Mouse (Mus musculus) midbrain, embryonic 14.5 days (tissue): Measurements from ENCODE around the gene Nr2f6. TPM values are rescaled to one million over a fixed set of nuclear protein-coding genes. Genes with fewer than 3 reads are reported as not detected.
A peak's percentile ranks its signal among the peaks of the same experiment; 100 is the strongest.

Source experiments
- ATAC-seq: fragments of 200-750 bp; cut with Nextera tagmentation; 2 replicates; pipeline ENCODE4 v1.8.0; 2017; ENCODE audit warnings: moderate number of reproducible peaks, moderate library complexity; ENCODE audit not compliant: low FRiP score, low TSS enrichment
- DNase-seq: peaks from one replicate; pipeline ENCODE4 v3.0.0-alpha.2; 2015
- H3K27ac ChIP-seq: fragments of 300-500 bp; sonication (generic); replicated peaks from 2 replicates; pipeline ENCODE4 v1.5.1; 2014; ENCODE audit warnings: mild to moderate bottlenecking, low read depth, low read length, moderate library complexity
- H3K27me3 ChIP-seq: fragments of 300-500 bp; sonication (generic); 2 replicates; pipeline ENCODE4 v1.6.1; 2014; ENCODE audit warnings: low read length, control low read depth, mixed read lengths; ENCODE audit not compliant: control insufficient read depth, insufficient read depth
- H3K36me3 ChIP-seq: fragments of 300-500 bp; sonication (generic); 2 replicates; pipeline ENCODE4 v1.6.1; 2014; ENCODE audit warnings: low read length, control low read depth; ENCODE audit not compliant: control insufficient read depth, insufficient read depth
- H3K4me1 ChIP-seq: fragments of 300-500 bp; sonication (generic); 2 replicates; pipeline ENCODE4 v1.6.1; 2014; ENCODE audit warnings: mild to moderate bottlenecking, antibody characterized with exemption, low read length, control low read depth; ENCODE audit not compliant: control insufficient read depth, insufficient read depth
- H3K4me2 ChIP-seq: fragments of 300-500 bp; sonication (generic); 2 replicates; pipeline ENCODE4 v1.6.1; 2014; ENCODE audit warnings: mild to moderate bottlenecking, low read length, moderate library complexity
- H3K4me3 ChIP-seq: fragments of 300-500 bp; sonication (generic); replicated peaks from 2 replicates; pipeline ENCODE4 v1.5.1; 2014; ENCODE audit warnings: low read depth, low read length
- H3K9ac ChIP-seq: fragments of 300-500 bp; sonication (generic); replicated peaks from 2 replicates; pipeline ENCODE4 v1.6.1; 2014; ENCODE audit warnings: mild to moderate bottlenecking, low read length, moderate library complexity
- H3K9me3 ChIP-seq: fragments of 300-500 bp; sonication (generic); 2 replicates; pipeline ENCODE4 v1.6.1; 2016; ENCODE audit warnings: low read length, control low read depth, mixed read lengths; ENCODE audit not compliant: control insufficient read depth
- WGBS: fragments of 180-500 bp; shearing (Covaris S2); extraction: QIAGEN DNeasy Blood & Tissue Kit; methylation state at CpG from one replicate; pipeline ENCODE4 v1.1.7; 2014; 5-methylcytosine and 5-hydroxymethylcytosine counted together
- polyA plus RNA-seq: library from polyadenylated mRNA; unstranded; fragments of >200 nt; fragmentation: Nextera tagmentation; extraction: Ambion mirVana; gene quantifications from 2 replicates; pipeline ENCODE4 v1.2.1, GENCODE M21; 2014

The Nr2f6 gene
- polyA plus RNA-seq, 1 experiment from 2014 or later: 29.4 TPM

DNA sequence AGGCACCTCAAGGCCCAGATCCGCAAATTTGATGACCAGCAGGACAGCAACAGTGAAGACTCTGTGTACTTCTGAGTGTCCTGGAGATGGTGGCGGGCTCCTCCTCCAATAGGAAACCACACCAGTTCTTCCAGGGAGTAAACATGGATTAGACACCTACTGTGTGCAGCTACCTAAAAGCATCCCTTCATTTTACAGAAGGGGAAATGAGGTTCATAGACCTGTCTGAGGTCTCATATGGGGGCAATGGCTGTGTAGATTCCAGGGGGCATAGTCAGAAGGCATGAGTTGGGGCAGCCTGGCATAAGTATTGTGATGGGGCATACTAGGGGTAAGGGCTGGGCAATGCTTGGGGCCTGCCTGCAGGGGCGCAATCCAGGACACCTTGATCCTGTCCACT is 8.8 kb downstream of the Nr2f6 start:
- no peaks in the 10 kb centered on the region for H3K9me3 ChIP-seq
- 93% methylated on average over 3 of the region's 3 CpGs for WGBS
- H3K27ac ChIP-seq: no peak overlapping the region
- no peak overlapping the region for H3K4me2 ChIP-seq
- H3K4me1 ChIP-seq: peaks cover 21% of the 10 kb centered on the region
- ATAC-seq: no peak
- H3K4me3 ChIP-seq: no peak overlapping the region
- H3K9ac ChIP-seq: no peak overlapping the region
- peaks cover 19% of the 10 kb centered on the region; the same call in 1 of the 2 replicates for H3K36me3 ChIP-seq
- DNase-seq: no peak
- peaks cover 7% of the 10 kb centered on the region; the same call in 1 of the 2 replicates for H3K27me3 ChIP-seq

DNA sequence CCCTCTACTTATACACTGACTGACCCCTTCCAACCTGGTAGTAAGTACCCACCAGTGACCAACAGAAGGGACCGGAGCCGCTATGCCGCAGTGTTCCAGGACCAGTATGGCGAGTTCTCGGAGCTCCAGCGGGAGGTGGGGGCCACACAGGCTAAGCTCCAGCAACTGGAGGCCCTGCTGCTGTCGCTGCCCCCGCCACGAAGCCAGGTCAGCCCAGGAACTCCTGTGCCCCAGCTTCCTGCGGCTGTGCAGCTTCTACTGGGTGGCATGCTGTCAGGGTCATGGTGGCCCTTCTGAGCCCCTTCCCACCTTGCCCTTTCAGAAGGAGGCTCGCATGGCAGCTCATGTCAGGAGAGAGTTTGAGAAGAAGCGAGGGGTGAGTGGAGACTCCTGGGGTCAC is 9.3 kb downstream of the Nr2f6 start:
- Histone ChIP-seq H3K27me3 (peaks cover 7% of the 10 kb centered on the region; the same call in 1 of the 2 replicates), H3K27ac (no peak overlapping the region), H3K4me3 (no peak overlapping the region), H3K36me3 (peaks cover 19% of the 10 kb centered on the region; the same call in 1 of the 2 replicates), H3K4me2 (no peak overlapping the region), H3K9me3 (no peaks in the 10 kb centered on the region), H3K4me1 (peaks cover 26% of the 10 kb centered on the region), H3K9ac (no peak overlapping the region)
- WGBS: 82% methylated on average over 12 of the region's 12 CpGs
- ATAC-seq: no peak
- no peak for DNase-seq

DNA sequence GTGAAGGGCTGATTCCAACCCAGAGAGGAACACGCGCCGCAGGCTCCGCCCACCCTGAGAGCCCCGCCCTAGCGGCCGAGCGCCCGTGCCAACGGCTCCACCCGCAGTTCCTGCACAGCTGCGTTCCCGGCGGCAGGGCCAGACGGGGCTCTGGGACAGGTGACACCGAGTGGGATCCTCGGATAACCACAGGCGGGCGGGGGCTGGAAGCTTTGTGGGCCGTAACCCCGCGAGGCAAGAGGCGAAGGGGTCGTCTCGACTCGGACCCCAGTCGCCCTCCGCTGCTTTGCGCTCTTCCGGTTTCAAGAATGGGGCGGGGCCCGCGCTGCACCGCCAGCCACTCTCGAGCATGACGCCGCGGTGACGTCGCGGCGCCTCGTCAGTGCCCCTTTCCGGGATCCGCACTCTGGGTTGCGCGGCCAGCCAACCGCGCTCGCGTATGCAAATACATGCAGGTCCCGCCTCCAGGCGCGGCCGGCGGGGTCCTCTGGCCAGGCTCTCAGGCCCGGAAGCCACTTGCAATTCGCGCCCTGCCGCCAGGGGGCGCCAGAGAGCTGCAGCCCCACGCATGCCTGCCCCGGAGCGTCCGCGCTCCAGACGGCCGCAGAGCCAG is 10.4 kb downstream of the Nr2f6 start, which contains the start of gene Ocel1:
TSS of gene Ocel1 (plus strand) at position 63 of the 613 bp plus-strand sequence.
- peak; percentile 99 for DNase-seq
- Histone ChIP-seq H3K36me3 (peaks cover 19% of the 10 kb centered on the region; the same call in 1 of the 2 replicates), H3K4me3 (peak within 1 kb of the TSS; percentile 68), H3K9me3 (no peaks in the 10 kb centered on the region), H3K27me3 (no peaks in the 10 kb centered on the region), H3K4me1 (peaks cover 20% of the 10 kb centered on the region), H3K27ac (peak within 1 kb of the TSS; percentile 78), H3K4me2 (peak within 1 kb of the TSS; percentile 56), H3K9ac (peak within 1 kb of the TSS; percentile 60)
- peak; percentile 87 for ATAC-seq
- under 1% methylated on average over 68 of the region's 68 CpGs for WGBS

GRCm38 (mm10) chr8:71370711-71371235 is 11.0 kb downstream of the Nr2f6 start:
- Histone ChIP-seq H3K4me3 (peak overlapping the region; percentile 68), H3K27ac (peak overlapping the region; percentile 78), H3K36me3 (peaks cover 19% of the 10 kb centered on the region; the same call in 1 of the 2 replicates), H3K9ac (no peak overlapping the region; the same call in 1 of the 2 replicates), H3K4me1 (peaks cover 19% of the 10 kb centered on the region), H3K27me3 (no peaks in the 10 kb centered on the region), H3K4me2 (peak overlapping the region; percentile 56), H3K9me3 (no peaks in the 10 kb centered on the region)
- WGBS: 25% methylated on average over 5 of the region's 5 CpGs
- ATAC-seq: no peak
- no peak for DNase-seq

DNA sequence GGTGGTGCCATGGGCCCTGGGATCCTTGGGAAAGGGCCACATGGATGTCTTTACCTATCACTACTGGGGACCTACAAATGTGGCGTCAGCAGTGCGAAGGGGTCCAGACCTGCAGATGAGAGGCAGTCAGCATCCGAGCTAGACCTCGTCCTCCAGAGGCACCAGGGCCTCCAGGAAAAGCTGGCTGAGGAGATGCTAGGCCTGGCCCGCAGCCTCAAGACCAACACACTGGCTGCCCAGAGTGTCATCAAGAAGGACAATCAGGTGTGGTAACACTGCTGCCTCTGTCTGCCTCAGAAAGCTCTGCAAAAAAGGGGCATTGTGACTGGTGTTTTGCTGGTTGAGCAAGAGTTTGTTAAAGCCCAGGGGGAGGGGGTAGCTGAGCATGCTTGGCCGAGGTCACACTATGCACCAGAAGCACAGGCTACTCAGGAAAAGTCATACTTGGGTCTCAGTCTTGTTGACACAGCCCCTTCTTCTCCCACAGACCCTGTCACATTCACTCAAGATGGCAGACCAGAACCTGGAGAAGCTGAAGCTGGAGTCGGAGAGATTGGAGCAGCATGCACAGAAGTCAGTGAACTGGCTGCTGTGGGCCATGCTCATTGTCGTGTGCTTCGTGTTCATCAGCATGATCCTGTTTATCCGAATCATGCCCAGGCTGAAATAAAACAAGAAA is 12.6 kb downstream of the Nr2f6 start:
- Histone ChIP-seq H3K4me3 (no peak overlapping the region), H3K4me2 (no peak overlapping the region), H3K9ac (no peak overlapping the region), H3K27ac (no peak overlapping the region), H3K9me3 (no peaks in the 10 kb centered on the region), H3K4me1 (peaks cover 14% of the 10 kb centered on the region), H3K27me3 (no peaks in the 10 kb centered on the region), H3K36me3 (peaks cover 15% of the 10 kb centered on the region; the same call in 1 of the 2 replicates)
- DNase-seq (no peak), ATAC-seq (no peak)
- WGBS: 97% methylated on average over 10 of the region's 10 CpGs

- no peaks in the 10 kb centered on the region for H3K9me3 ChIP-seq
- H3K27me3 ChIP-seq: no peaks in the 10 kb centered on the region
- H3K4me3 ChIP-seq: 0 out of 2 replicates have a peak overlapping the region, but pooled peaks have one; percentile 64
- H3K9ac ChIP-seq: no peak overlapping the region
- peaks cover 14% of the 10 kb centered on the region for H3K4me1 ChIP-seq
- no peak overlapping the region; the same call in 1 of the 2 replicates for H3K4me2 ChIP-seq
- peaks cover 12% of the 10 kb centered on the region; the same call in 1 of the 2 replicates for H3K36me3 ChIP-seq
- DNase-seq: no peak
- no peak overlapping the region for H3K27ac ChIP-seq
- no peak for ATAC-seq
Measured at GRCm38 (mm10) chr8:71368366-71368765, 13.4 kb downstream of the Nr2f6 start.

GRCm38 (mm10) chr8:71367529-71368176 is 14.1 kb downstream of the Nr2f6 start:
- ATAC-seq: no peak
- 56% methylated on average over 17 of the region's 17 CpGs for WGBS
- Histone ChIP-seq H3K27ac (peak overlapping the region; percentile 93), H3K27me3 (no peaks in the 10 kb centered on the region), H3K36me3 (peaks cover 12% of the 10 kb centered on the region; the same call in 1 of the 2 replicates), H3K4me2 (peak overlapping the region; percentile 73), H3K4me3 (peak overlapping the region; percentile 64), H3K4me1 (peaks cover 14% of the 10 kb centered on the region), H3K9me3 (no peaks in the 10 kb centered on the region), H3K9ac (peak overlapping the region; percentile 52)
- no peak for DNase-seq

DNA sequence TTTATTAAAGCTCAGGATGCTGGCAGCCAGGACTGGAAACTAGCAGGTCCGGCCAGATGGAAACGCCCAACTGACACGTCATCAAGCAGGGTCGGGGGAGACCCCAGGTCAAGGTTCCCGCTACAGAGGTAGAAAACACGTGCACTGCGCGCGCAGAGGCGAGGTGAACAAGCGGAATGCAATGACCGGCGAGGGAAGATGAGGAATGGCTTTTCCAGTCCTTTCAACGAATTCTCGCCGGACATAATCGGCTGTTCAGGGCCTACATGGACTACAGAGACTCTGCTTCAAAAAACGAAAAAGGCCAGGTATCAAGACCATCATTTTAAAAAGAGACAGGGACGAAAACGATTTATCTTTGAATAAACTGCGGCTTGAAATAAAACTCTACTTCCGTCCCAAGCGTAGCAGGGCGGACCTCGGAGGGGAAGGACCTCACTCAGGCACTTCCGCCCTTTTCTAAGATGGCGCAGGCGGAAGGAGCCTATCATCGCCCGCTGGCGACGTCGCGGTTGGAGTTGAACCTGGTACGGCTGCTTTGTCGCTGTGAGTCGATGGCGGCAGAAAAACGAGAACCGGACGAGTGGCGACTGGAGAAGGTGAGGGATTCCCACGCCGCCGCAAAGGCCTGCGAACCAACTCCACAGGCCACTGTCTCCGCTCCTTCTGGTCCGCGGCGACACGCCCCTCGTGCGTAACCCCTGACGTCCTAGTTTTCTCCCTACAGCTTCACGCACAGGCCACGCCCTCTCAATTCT is 14.8 kb downstream of the Nr2f6 start, which contains the start of gene Use1:
TSS of gene Use1 (plus strand) at position 78 of the 758 bp plus-strand sequence.
- Histone ChIP-seq H3K4me1 (peaks cover 14% of the 10 kb centered on the region), H3K4me2 (peak within 1 kb of the TSS; percentile 73), H3K9me3 (no peaks in the 10 kb centered on the region), H3K27me3 (no peaks in the 10 kb centered on the region), H3K4me3 (peak within 1 kb of the TSS; percentile 64), H3K27ac (peak within 1 kb of the TSS; percentile 93), H3K36me3 (peaks cover 12% of the 10 kb centered on the region; the same call in 1 of the 2 replicates), H3K9ac (peak within 1 kb of the TSS; percentile 52)
- ATAC-seq (peak; percentile 77), DNase-seq (peak; percentile 95)
- under 1% methylated on average over 56 of the region's 56 CpGs for WGBS
